Mouse (Mus musculus) forebrain, embryonic 14.5 days (tissue): Measurements from ENCODE around the gene Acin1. TPM values are rescaled to one million over a fixed set of nuclear protein-coding genes. Genes with fewer than 3 reads are reported as not detected.

ENCODE experiments used
- ATAC-seq: fragments of 200-750 bp; cut with Nextera tagmentation; 2 replicates; pipeline ENCODE4 v1.8.0; 2017; ENCODE audit warnings: mild to moderate bottlenecking, moderate library complexity
- DNase-seq: peaks from one replicate; pipeline ENCODE4 v3.0.0-alpha.2; 2015; ENCODE audit warnings: low spot score
- H3K27ac ChIP-seq: fragments of 300-500 bp; sonication (generic); 2 replicates; pipeline ENCODE4 v1.5.1; 2014; ENCODE audit warnings: low read depth, mild to moderate bottlenecking, control low read depth, low read length, moderate library complexity
- H3K27me3 ChIP-seq: fragments of 300-500 bp; sonication (generic); replicated peaks from 2 replicates; pipeline ENCODE4 v1.6.1; 2014; ENCODE audit warnings: low read length, control low read depth, mixed read lengths; ENCODE audit not compliant: control insufficient read depth, insufficient read depth
- H3K36me3 ChIP-seq: fragments of 300-500 bp; sonication (generic); 2 replicates; pipeline ENCODE4 v1.6.1; 2014; ENCODE audit warnings: low read length, control low read depth; ENCODE audit not compliant: control insufficient read depth, insufficient read depth
- H3K4me1 ChIP-seq: fragments of 300-500 bp; sonication (generic); 2 replicates; pipeline ENCODE4 v1.6.1; 2014; ENCODE audit warnings: antibody characterized with exemption, low read length, control low read depth; ENCODE audit not compliant: control insufficient read depth, insufficient read depth
- H3K4me2 ChIP-seq: fragments of 300-500 bp; sonication (generic); 2 replicates; pipeline ENCODE4 v1.6.1; 2014; ENCODE audit warnings: mild to moderate bottlenecking, control low read depth, low read length
- H3K4me3 ChIP-seq: fragments of 300-500 bp; sonication (generic); 2 replicates; pipeline ENCODE4 v1.5.1; 2014; ENCODE audit warnings: low read depth, low read length, control low read depth
- H3K9ac ChIP-seq: fragments of 300-500 bp; sonication (generic); 2 replicates; pipeline ENCODE4 v1.6.1; 2014; ENCODE audit warnings: mild to moderate bottlenecking, low read length, control low read depth, moderate library complexity
- H3K9me3 ChIP-seq: fragments of 300-500 bp; sonication (generic); replicated peaks from 2 replicates; pipeline ENCODE4 v1.6.1; 2016; ENCODE audit warnings: low read length, control low read depth, mixed read lengths; ENCODE audit not compliant: control insufficient read depth
- WGBS: fragments of 180-500 bp; shearing (Covaris S2); extraction: QIAGEN DNeasy Blood & Tissue Kit; methylation state at CpG from one replicate; pipeline ENCODE4 v1.1.7; 2014; 5-methylcytosine and 5-hydroxymethylcytosine counted together
- polyA plus RNA-seq: library from polyadenylated mRNA; unstranded; fragments of >200 nt; fragmentation: Nextera tagmentation; extraction: Ambion mirVana; gene quantifications from 2 replicates; pipeline ENCODE4 v1.2.1, GENCODE M21; 2014

Acin1 gene
- polyA plus RNA-seq, 1 experiment from 2014 or later, result 121 TPM

GRCm38 (mm10) chr14:54630583-54631239, 56.0 kb downstream of the Acin1 start:
- Histone ChIP-seq H3K9ac (no peak overlapping the region), H3K9me3 (no peaks in the 10 kb centered on the region), H3K36me3 (peaks cover 49% of the 10 kb centered on the region), H3K4me1 (no peaks in the 10 kb centered on the region), H3K27ac (no peak overlapping the region), H3K27me3 (no peaks in the 10 kb centered on the region), H3K4me3 (no peak overlapping the region), H3K4me2 (no peak overlapping the region)
- WGBS, result 77% methylated on average over 11 of the region's 11 CpGs
- no peak for ATAC-seq
- no peak for DNase-seq

- ATAC-seq (no peak), DNase-seq (no peak)
- Histone ChIP-seq H3K4me2 (no peak overlapping the region), H3K4me3 (no peak overlapping the region), H3K36me3 (peaks cover 44% of the 10 kb centered on the region), H3K9ac (no peak overlapping the region), H3K27me3 (no peaks in the 10 kb centered on the region), H3K4me1 (no peaks in the 10 kb centered on the region), H3K9me3 (no peaks in the 10 kb centered on the region), H3K27ac (no peak overlapping the region)
- 89% methylated on average over 2 of the region's 2 CpGs for WGBS
These were observed 56.9 kb downstream of the Acin1 start for GRCm38 (mm10) chr14:54629797-54630196.

- H3K9me3 ChIP-seq, result no peaks in the 10 kb centered on the region
- peaks cover 30% of the 10 kb centered on the region for H3K36me3 ChIP-seq
- H3K9ac ChIP-seq, result no peak overlapping the region
- no peaks in the 10 kb centered on the region for H3K27me3 ChIP-seq
- H3K27ac ChIP-seq, result no peak overlapping the region
- H3K4me1 ChIP-seq, result no peaks in the 10 kb centered on the region
- H3K4me2 ChIP-seq, result no peak overlapping the region
- ATAC-seq (no peak), DNase-seq (no peak)
- H3K4me3 ChIP-seq, result no peak overlapping the region
- WGBS, result 80% methylated on average over 5 of the region's 5 CpGs
These were observed 58.6 kb downstream of the Acin1 start for GRCm38 (mm10) chr14:54628103-54628502.

- H3K27ac ChIP-seq, result no peak overlapping the region
- H3K9ac ChIP-seq, result no peak overlapping the region
- no peak overlapping the region for H3K4me3 ChIP-seq
- no peaks in the 10 kb centered on the region for H3K27me3 ChIP-seq
- H3K4me2 ChIP-seq, result no peak overlapping the region
- 79% methylated on average over 10 of the region's 10 CpGs for WGBS
- ATAC-seq, result no peak
- H3K36me3 ChIP-seq, result peaks cover under 1% of the 10 kb centered on the region; the same call in 1 of the 2 replicates
- DNase-seq, result no peak
- H3K9me3 ChIP-seq, result no peaks in the 10 kb centered on the region
- no peaks in the 10 kb centered on the region for H3K4me1 ChIP-seq
These were observed 61.8 kb downstream of the Acin1 start for GRCm38 (mm10) chr14:54624976-54625375.

- no peak for DNase-seq
- Histone ChIP-seq H3K27me3 (no peaks in the 10 kb centered on the region), H3K9me3 (no peaks in the 10 kb centered on the region), H3K4me1 (no peaks in the 10 kb centered on the region), H3K4me3 (no peak overlapping the region), H3K9ac (no peak overlapping the region), H3K27ac (no peak overlapping the region), H3K4me2 (no peak overlapping the region), H3K36me3 (no peaks in the 10 kb centered on the region)
- ATAC-seq, result no peak
- 87% methylated on average over 6 of the region's 6 CpGs for WGBS
These were observed 63.4 kb downstream of the Acin1 start for GRCm38 (mm10) chr14:54623334-54623733.

- no peak for ATAC-seq
- Histone ChIP-seq H3K9me3 (no peaks in the 10 kb centered on the region), H3K27me3 (no peaks in the 10 kb centered on the region), H3K36me3 (0 out of 2 replicates have a peak, but pooled peaks cover 3% of the 10 kb centered on the region), H3K9ac (no peak within 1 kb of the TSS), H3K4me1 (peaks cover 5% of the 10 kb centered on the region; the same call in 1 of the 2 replicates), H3K4me2 (no peak within 1 kb of the TSS), H3K27ac (no peak within 1 kb of the TSS), H3K4me3 (no peak within 1 kb of the TSS)
- WGBS, result 98% methylated on average over 1 of the region's 1 CpGs
- no peak for DNase-seq
These were observed 65.6 kb downstream of the Acin1 start, which contains the start of gene Psmb11 for GRCm38 (mm10) chr14:54621133-54621532. TSS of gene Psmb11 (plus strand) at chr14:54621433.

- under 1% methylated on average over 25 of the region's 25 CpGs for WGBS
- Histone ChIP-seq H3K4me2 (peak within 1 kb of the TSS; percentile 75), H3K27me3 (no peaks in the 10 kb centered on the region), H3K9ac (peak within 1 kb of the TSS; percentile 89), H3K9me3 (no peaks in the 10 kb centered on the region), H3K4me1 (peaks cover 5% of the 10 kb centered on the region; the same call in 1 of the 2 replicates), H3K27ac (peak within 1 kb of the TSS; percentile 60), H3K36me3 (peaks cover 25% of the 10 kb centered on the region), H3K4me3 (peak within 1 kb of the TSS; percentile 90)
- DNase-seq, result peak; percentile 96
- ATAC-seq, result peak; percentile 94
These were observed 68.8 kb downstream of the Acin1 start, which contains the start of gene Psmb5 for GRCm38 (mm10) chr14:54617897-54618365. TSS of gene Psmb5 (minus strand) at chr14:54618022.

GRCm38 (mm10) chr14:54617152-54617896, 69.4 kb downstream of the Acin1 start:
- peak; percentile 55 for ATAC-seq
- peak overlapping the region; percentile 89 for H3K9ac ChIP-seq

More at GRCm38 (mm10) chr14:54617152-54617896, 69.4 kb downstream of the Acin1 start:
- 2% methylated on average over 31 of the region's 38 CpGs for WGBS
- peak overlapping the region; percentile 90 for H3K4me3 ChIP-seq
- no peaks in the 10 kb centered on the region for H3K9me3 ChIP-seq
- H3K4me1 ChIP-seq, result peaks cover 5% of the 10 kb centered on the region; the same call in 1 of the 2 replicates
- DNase-seq, result no peak
- H3K4me2 ChIP-seq, result peak overlapping the region; percentile 75
- H3K27me3 ChIP-seq, result no peaks in the 10 kb centered on the region
- peak overlapping the region; percentile 60 for H3K27ac ChIP-seq
- H3K36me3 ChIP-seq, result peaks cover 31% of the 10 kb centered on the region
